Mouse (Mus musculus) hindbrain, embryonic 10.5 days (tissue): Measurements from ENCODE around the gene Polk. TPM values are rescaled to one million over a fixed set of nuclear protein-coding genes. Genes with fewer than 3 reads are reported as not detected.

ENCODE experiments used
- DNase-seq: peaks from one replicate; pipeline ENCODE4 v3.0.0-alpha.2; 2017; ENCODE audit warnings: low spot score
- H3K27ac ChIP-seq: fragments of 300-500 bp; sonication (generic); 2 replicates; pipeline ENCODE4 v1.5.1; 2016; ENCODE audit warnings: mild to moderate bottlenecking, moderate library complexity
- H3K27me3 ChIP-seq: fragments of 300-500 bp; sonication (generic); 2 replicates; pipeline ENCODE4 v1.6.1; 2016; ENCODE audit warnings: mild to moderate bottlenecking; ENCODE audit not compliant: poor library complexity, insufficient read depth, severe bottlenecking
- H3K36me3 ChIP-seq: fragments of 300-500 bp; sonication (generic); 2 replicates; pipeline ENCODE4 v1.6.1; 2016; ENCODE audit warnings: mild to moderate bottlenecking, moderate library complexity
- H3K4me1 ChIP-seq: fragments of 300-500 bp; sonication (generic); replicated peaks from 2 replicates; pipeline ENCODE4 v1.6.1; 2016; ENCODE audit warnings: mild to moderate bottlenecking
- H3K4me3 ChIP-seq: fragments of 300-500 bp; sonication (generic); 2 replicates; pipeline ENCODE4 v1.5.1; 2016; ENCODE audit warnings: mild to moderate bottlenecking, moderate library complexity
- H3K9me3 ChIP-seq: fragments of 300-500 bp; sonication (generic); 2 replicates; pipeline ENCODE4 v1.6.1; 2016; ENCODE audit warnings: mild to moderate bottlenecking, moderate library complexity
- WGBS: fragments of 180-500 bp; shearing (Covaris S2); methylation state at CpG from one replicate; pipeline ENCODE4 v1.1.7; 2016; 5-methylcytosine and 5-hydroxymethylcytosine counted together
- polyA plus RNA-seq: library from polyadenylated mRNA; unstranded; fragments of >200 nt; fragmentation: Nextera tagmentation; extraction: Ambion mirVana; gene quantifications from 2 replicates; pipeline ENCODE4 v1.2.1, GENCODE M21; 2016

The Polk gene
- polyA plus RNA-seq, 1 experiment from 2014 or later: 7.5 TPM

DNA sequence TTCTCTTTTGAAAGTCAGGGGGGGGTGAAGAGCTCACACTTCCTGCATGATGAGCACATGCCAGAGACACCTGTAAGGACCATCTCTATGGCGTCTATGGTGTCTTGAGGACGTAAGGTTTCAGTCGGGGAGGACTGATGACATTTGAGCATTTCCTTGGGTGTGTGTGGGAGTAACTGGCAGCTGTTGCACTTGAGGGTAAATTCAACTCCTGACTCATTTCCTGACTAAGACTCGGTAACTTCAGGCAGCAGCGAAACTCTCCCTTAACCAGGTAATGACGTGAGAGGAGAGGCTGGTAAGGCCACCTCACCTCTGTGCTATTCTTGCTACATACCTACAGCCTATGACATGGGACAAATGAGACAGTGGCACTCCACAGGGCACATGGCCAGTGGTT, 55.1 kb downstream of the Polk start:
- Histone ChIP-seq H3K9me3 (no peaks in the 10 kb centered on the region), H3K4me1 (no peaks in the 10 kb centered on the region), H3K4me3 (no peak overlapping the region), H3K27me3 (no peaks in the 10 kb centered on the region), H3K27ac (no peak overlapping the region), H3K36me3 (peaks cover 50% of the 10 kb centered on the region)
- 93% methylated on average over 6 of the region's 6 CpGs for WGBS
- DNase-seq: no peak

DNA sequence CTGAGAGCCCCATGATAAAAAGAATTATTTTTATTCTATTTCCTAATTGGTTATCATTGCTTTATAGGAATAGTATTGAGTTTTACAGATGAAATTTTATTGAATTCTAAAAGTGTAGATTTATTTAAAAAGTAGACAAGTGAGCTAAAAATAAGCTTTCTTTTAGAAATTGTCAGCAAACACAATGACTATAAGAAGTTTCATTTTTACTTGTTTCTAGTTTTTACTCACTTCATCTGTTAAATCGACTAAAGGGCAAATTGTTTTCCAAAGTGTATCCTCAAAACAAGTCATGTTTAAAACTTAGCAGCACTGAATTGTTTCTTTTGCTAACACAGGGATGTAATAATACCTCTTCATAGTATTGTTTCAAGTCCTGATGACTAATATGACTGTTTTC, 63.4 kb downstream of the Polk start:
- WGBS: 96% methylated on average over 1 of the region's 1 CpGs
- no peak for DNase-seq
- H3K9me3 ChIP-seq: no peaks in the 10 kb centered on the region
- no peaks in the 10 kb centered on the region for H3K27me3 ChIP-seq
- no peaks in the 10 kb centered on the region for H3K4me1 ChIP-seq
- no peak overlapping the region for H3K4me3 ChIP-seq
- peaks cover 12% of the 10 kb centered on the region; the same call in 1 of the 2 replicates for H3K36me3 ChIP-seq
- no peak overlapping the region for H3K27ac ChIP-seq

DNA sequence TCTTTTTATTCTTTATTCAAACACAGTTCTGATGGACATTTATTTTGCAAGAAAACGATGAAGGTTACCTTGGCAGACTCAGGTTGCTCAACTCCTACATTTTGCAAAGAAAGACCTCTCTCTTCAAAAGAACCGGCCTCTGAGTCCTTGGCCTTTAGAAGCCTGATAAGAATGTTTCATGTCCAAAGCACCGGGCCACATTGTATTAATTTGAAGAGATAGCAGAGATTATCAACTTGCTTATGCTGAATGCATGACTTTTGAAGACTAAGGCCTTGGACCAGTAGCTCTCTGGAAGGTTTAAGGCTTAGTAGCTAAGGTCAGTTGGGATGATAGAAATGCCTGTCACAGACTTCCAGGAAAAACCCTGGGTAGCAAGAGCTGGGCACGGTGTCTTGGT, 65.2 kb downstream of the Polk start:
- Histone ChIP-seq H3K9me3 (no peaks in the 10 kb centered on the region), H3K4me3 (no peak overlapping the region), H3K27ac (no peak overlapping the region), H3K4me1 (no peaks in the 10 kb centered on the region), H3K36me3 (0 out of 2 replicates have a peak, but pooled peaks cover 3% of the 10 kb centered on the region), H3K27me3 (no peaks in the 10 kb centered on the region)
- no peak for DNase-seq
- WGBS: 97% methylated on average over 4 of the region's 4 CpGs

DNA sequence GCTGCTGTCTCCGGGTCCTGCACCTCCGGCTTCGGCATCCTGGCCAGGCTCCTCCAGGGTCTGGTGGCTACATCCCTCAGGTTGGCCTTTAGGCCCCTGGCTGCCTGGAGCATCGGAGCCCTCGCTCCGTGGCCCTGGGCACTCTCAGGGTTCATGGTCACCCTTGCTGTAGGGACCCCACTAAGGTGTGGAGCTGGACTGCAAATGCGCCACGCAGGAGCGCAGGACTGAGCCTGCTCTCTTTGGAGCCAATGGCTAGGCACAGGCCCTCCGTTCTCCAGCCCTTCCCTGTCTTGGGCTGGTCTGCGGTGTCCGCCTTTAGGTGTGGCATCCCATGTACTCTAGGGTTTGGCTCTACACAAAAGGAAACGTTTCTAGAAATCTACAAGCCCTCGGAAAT, 71.4 kb downstream of the Polk start, which contains the start of gene Ankdd1b:
Gene Ankdd1b, minus strand, starts transcription at position 242 of the 400 bp plus-strand sequence.
- Histone ChIP-seq H3K27ac (no peak within 1 kb of the TSS), H3K36me3 (no peaks in the 10 kb centered on the region), H3K27me3 (no peaks in the 10 kb centered on the region), H3K9me3 (no peaks in the 10 kb centered on the region), H3K4me3 (no peak within 1 kb of the TSS), H3K4me1 (no peaks in the 10 kb centered on the region)
- WGBS: 89% methylated on average over 14 of the region's 14 CpGs
- DNase-seq: no peak

DNA sequence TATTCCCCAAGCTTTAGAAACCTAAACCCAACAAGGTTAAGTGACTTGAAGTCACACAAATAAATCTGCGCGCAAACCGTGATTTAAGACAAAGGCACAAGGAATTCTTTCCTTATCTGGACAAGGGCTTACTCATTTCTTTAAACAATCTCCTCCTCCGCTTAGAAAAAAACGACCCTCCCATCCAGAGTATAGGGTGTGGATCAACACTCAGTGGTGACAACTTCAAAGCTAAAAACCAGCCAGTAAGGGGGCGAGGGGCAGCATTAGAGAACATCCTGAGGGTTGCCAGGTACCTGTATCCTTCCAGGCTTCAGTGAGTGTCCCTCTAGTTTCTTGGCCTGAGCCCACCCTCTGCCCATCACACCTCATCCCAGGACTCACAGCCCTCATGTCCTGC, 71.8 kb downstream of the Polk start:
- Histone ChIP-seq H3K4me1 (no peaks in the 10 kb centered on the region), H3K4me3 (no peak overlapping the region), H3K9me3 (no peaks in the 10 kb centered on the region), H3K36me3 (no peaks in the 10 kb centered on the region), H3K27ac (no peak overlapping the region), H3K27me3 (no peaks in the 10 kb centered on the region)
- 89% methylated on average over 6 of the region's 6 CpGs for WGBS
- no peak for DNase-seq

DNA sequence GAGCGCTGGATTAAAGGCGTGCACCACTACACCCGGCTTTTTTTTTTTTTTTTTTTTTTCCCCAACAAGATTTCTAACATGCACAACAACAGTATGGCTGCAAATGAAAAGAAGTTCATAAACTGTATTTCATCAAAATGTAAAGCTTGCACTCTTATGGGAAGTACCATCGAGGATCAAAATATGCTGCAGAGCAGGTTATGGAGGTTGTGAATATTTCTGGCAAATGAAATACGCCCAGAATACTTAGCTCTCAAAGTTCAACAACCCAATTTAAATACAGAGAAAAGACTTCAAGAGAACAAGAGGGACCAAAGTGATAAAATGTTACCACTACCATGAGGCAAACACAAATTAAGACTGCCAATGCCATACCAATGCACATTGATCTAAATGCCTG, 73.7 kb downstream of the Polk start:
- H3K4me3 ChIP-seq: no peak overlapping the region
- no peak for DNase-seq
- 93% methylated on average over 5 of the region's 5 CpGs for WGBS
- no peak overlapping the region for H3K27ac ChIP-seq
- no peaks in the 10 kb centered on the region for H3K9me3 ChIP-seq
- H3K36me3 ChIP-seq: no peaks in the 10 kb centered on the region
- H3K4me1 ChIP-seq: no peaks in the 10 kb centered on the region
- H3K27me3 ChIP-seq: no peaks in the 10 kb centered on the region

DNA sequence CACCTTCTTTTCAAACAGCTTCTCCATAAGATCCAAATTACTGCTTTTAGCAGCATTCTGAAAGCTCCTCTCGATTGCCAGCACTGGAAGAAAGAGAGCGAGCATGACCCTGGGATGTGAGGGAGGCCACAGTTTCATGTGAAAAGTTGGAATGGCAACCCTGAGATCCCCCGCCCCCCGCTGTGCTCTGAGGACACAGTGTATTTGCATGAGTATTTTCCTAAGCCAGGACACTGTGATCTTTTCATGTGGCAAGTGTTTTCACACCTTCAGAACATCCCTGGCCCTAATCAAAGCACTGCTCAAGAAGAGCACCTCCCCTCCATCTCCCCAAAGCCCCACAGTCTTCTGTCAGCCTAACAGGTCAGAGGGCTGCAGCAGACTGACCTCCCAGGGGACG, 77.1 kb downstream of the Polk start:
- Histone ChIP-seq H3K36me3 (no peaks in the 10 kb centered on the region), H3K4me3 (no peak overlapping the region), H3K4me1 (no peaks in the 10 kb centered on the region), H3K9me3 (no peaks in the 10 kb centered on the region), H3K27me3 (no peaks in the 10 kb centered on the region), H3K27ac (no peak overlapping the region)
- no peak for DNase-seq
- 47% methylated on average over 5 of the region's 5 CpGs for WGBS

DNA sequence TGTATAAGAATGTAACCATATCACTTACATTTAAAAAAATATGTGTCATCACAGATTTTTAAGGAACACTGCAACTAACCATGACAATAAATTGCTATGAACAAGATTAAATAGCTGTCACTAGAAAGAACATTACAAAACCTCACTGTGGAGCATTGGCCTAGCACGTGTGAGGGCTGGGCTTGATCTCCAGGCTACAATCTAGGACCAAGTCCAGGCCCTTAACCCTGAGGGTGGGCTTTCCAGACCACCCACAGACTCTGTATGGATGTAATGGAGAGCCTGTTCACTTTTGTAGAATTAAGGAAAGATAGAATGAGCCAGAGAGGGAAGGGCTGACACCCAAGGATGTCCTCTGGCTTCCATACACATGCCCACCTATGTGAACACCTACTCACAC, 79.7 kb downstream of the Polk start:
- Histone ChIP-seq H3K4me1 (no peaks in the 10 kb centered on the region), H3K36me3 (no peaks in the 10 kb centered on the region), H3K27ac (no peak overlapping the region), H3K27me3 (no peaks in the 10 kb centered on the region), H3K4me3 (no peak overlapping the region), H3K9me3 (no peaks in the 10 kb centered on the region)
- WGBS: 78% methylated on average over 1 of the region's 1 CpGs
- no peak for DNase-seq

DNA sequence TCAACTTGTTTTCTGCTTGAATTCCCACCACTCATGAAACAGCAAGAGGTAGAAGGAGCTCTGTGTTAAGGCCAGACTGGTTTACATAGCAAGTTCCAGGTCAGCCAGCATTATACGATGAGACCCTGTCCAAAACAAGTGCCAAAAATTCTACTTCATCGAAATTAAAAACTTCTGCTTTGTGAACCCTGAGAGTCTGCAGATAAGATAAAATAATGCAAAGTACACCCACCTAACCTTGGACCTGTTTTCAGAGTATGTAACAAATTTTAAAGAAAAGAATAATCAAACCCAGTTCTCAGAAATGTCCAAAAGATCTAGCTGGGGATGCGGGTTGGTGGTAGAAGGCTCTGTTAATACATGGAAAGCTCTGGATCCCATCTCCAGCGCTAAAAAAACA, 83.8 kb downstream of the Polk start:
- H3K36me3 ChIP-seq: no peaks in the 10 kb centered on the region
- no peak for DNase-seq
- H3K4me3 ChIP-seq: no peak overlapping the region
- 86% methylated on average over 4 of the region's 4 CpGs for WGBS
- no peak overlapping the region for H3K27ac ChIP-seq
- H3K9me3 ChIP-seq: no peaks in the 10 kb centered on the region
- no peaks in the 10 kb centered on the region for H3K4me1 ChIP-seq
- H3K27me3 ChIP-seq: no peaks in the 10 kb centered on the region

DNA sequence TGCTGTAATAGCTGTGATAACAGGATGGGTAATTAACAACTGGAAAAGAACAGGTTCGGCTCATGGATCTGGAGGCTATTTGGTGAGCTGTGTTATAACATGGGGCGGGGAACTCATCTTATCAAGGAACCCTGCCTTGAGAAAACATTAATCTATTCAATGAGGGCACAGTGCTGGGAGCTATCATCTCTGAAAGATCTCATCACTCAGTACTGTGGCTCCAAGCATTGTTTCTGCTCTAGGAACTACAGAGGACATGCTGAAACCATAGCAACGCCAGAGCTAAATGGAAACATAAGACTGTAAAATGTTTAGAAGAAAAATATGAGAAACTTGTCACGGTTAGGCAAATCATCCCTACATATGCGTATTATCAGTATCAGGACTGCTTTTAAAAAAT, 84.4 kb downstream of the Polk start:
- 91% methylated on average over 5 of the region's 5 CpGs for WGBS
- no peaks in the 10 kb centered on the region for H3K36me3 ChIP-seq
- H3K27ac ChIP-seq: no peak overlapping the region
- no peaks in the 10 kb centered on the region for H3K27me3 ChIP-seq
- DNase-seq: no peak
- no peaks in the 10 kb centered on the region for H3K9me3 ChIP-seq
- H3K4me1 ChIP-seq: no peaks in the 10 kb centered on the region
- H3K4me3 ChIP-seq: no peak overlapping the region

DNA sequence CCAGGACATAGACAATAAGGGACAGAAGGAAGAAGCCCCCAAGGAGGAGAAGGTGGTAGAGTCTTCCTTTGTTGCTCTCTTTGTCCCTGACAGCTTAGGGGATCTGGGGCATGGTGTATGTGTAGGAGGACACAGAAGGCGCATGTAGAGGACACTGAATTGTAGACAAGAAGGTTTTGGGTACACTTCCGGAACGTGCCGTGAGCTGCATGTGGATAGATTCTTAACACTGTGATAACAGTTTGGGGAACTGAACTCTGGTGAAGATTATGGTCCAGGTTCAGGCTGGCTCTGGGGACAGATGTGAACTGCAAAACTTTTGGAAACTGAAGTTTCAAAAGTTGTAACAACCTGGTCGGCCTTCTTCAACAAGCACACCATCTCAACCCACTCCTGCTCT, 84.8 kb downstream of the Polk start:
- Histone ChIP-seq H3K27ac (no peak overlapping the region), H3K9me3 (no peaks in the 10 kb centered on the region), H3K27me3 (no peaks in the 10 kb centered on the region), H3K36me3 (no peaks in the 10 kb centered on the region), H3K4me3 (no peak overlapping the region), H3K4me1 (no peaks in the 10 kb centered on the region)
- 94% methylated on average over 5 of the region's 5 CpGs for WGBS
- DNase-seq: no peak

DNA sequence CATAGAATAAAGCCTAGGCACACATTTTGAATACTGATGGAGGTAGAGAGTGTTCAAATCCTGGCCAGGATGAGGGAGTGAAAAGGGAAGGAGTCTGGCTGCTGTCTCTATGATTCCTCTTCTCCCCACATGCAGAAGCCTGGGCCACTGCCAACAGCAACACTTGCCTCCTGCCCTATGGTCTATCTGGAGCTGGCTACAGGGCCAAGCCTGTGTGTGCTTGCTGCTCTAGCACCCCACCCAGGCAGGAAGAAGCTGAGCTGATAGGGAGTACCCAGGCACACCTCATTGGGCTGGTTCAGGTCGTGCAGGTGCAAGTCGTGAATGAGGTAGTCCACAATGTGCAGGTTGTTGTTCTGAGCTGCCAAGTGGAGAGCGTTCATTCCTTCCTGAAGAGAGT, 88.1 kb downstream of the Polk start:
- Histone ChIP-seq H3K4me1 (no peaks in the 10 kb centered on the region), H3K36me3 (no peaks in the 10 kb centered on the region), H3K4me3 (no peak overlapping the region), H3K9me3 (no peaks in the 10 kb centered on the region), H3K27me3 (no peaks in the 10 kb centered on the region), H3K27ac (no peak overlapping the region)
- no peak for DNase-seq
- 86% methylated on average over 3 of the region's 3 CpGs for WGBS

DNA sequence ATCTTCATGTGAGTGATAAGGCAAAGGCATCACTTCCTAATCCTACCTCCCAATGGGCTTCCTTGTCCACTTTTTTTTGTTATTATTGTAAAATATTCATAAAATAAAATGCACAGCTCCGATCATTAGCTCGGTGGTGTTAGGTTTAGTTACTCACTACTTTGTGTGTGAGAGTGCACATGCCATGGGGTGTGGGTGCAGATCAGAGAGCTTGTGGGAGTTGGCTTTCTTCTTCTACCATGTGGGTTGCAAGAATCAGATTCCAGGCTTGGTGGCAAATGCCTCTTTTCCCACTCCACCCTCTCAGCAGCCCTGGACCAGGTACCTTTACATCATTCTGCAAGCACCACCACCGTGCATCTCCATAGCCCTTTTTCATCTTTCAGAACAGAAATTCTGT, 89.8 kb downstream of the Polk start:
- WGBS: 89% methylated on average over 3 of the region's 3 CpGs
- Histone ChIP-seq H3K4me3 (no peak overlapping the region), H3K27ac (no peak overlapping the region), H3K4me1 (no peaks in the 10 kb centered on the region), H3K9me3 (no peaks in the 10 kb centered on the region), H3K36me3 (no peaks in the 10 kb centered on the region), H3K27me3 (no peaks in the 10 kb centered on the region)
- no peak for DNase-seq

DNA sequence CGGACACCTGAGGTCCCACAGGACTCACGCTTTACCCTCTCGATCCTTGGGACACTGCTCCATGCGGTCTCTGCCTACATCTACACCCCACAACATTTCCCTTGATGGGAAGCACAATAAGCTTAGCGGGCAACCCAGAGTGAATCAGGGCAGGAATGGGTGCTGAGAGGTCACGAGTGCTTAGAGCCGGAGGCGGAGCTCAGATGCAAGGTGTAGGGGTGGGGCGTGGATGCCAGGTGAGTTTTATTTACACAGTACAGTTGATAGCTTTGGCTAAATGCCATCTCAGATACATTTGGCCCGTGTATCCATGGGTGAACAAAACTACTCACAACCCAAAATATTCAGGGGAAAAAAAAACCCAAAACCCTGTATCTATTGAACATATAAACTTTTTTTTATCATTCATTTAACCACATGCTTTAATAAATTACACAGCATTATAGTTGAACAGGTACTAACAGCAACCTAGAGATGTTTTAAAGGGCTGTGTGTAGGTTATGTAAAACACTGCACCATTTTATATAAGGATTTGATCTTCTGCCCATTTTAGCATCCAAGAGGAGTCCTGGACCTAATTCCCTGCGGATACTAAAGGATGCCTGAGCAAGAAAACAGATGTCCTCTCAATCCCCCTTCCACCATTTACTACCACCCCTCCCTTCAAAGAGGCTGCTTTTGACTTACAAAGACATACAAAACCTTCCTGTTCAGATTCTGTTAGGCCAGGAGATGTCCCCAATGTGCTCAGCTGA, 90.8 kb downstream of the Polk start:
- no peak overlapping the region for H3K4me3 ChIP-seq
- no peaks in the 10 kb centered on the region for H3K27me3 ChIP-seq
- DNase-seq: no peak
- 88% methylated on average over 11 of the region's 11 CpGs for WGBS
- H3K9me3 ChIP-seq: no peaks in the 10 kb centered on the region
- H3K4me1 ChIP-seq: no peaks in the 10 kb centered on the region
- H3K27ac ChIP-seq: no peak overlapping the region
- H3K36me3 ChIP-seq: no peaks in the 10 kb centered on the region
